Mouse (Mus musculus): Measurements from ENCODE around the gene Cenpb. TPM values are rescaled to one million over a fixed set of nuclear protein-coding genes. Genes with fewer than 3 reads are reported as not detected.
A peak's percentile ranks its signal among the peaks of the same experiment; 100 is the strongest.

The Cenpb gene
- polyA plus RNA-seq, 1 experiment, result 130 TPM

GRCm38 (mm10) chr2:131190344-131191004 lies 10.6 kb upstream of the Cenpb start:
- peak overlapping the region; percentile 98 for H3K4me2 ChIP-seq (ENCODE audit: low read depth)
- H3K27me3 ChIP-seq (ENCODE audit: control insufficient read depth, insufficient read depth, insufficient read length), result no peaks in the 10 kb centered on the region
- no peak overlapping the region for H3K4me3 ChIP-seq
- H3K36me3 ChIP-seq (ENCODE audit: control insufficient read depth, insufficient read depth), result peaks cover 32% of the 10 kb centered on the region
- peaks cover 21% of the 10 kb centered on the region for H3K79me2 ChIP-seq (ENCODE audit: control insufficient read depth, insufficient read depth)
- TF ChIP-seq POLR2AphosphoS2 (IDR thresholded peaks at IDR 0.05; ENCODE audit: insufficient read length, low read depth) (no peak), SRF (IDR thresholded peaks at IDR 0.05; ENCODE audit: control insufficient read depth, insufficient read length, low read depth) (no peak), CEBPB (IDR thresholded peaks at IDR 0.05; ENCODE audit: insufficient read depth, poor library complexity, severe bottlenecking) (no peak), REST (IDR thresholded peaks at IDR 0.05; ENCODE audit: insufficient read depth, insufficient read length) (no peak), TCF12 (IDR thresholded peaks at IDR 0.05; ENCODE audit: insufficient read depth, poor library complexity, severe bottlenecking) (peak; percentile 16), USF1 (IDR thresholded peaks at IDR 0.05; ENCODE audit: low read depth) (no peak), E2F4 (IDR thresholded peaks at IDR 0.05; ENCODE audit: insufficient read depth) (no peak), TCF3 (IDR thresholded peaks at IDR 0.05; ENCODE audit: insufficient read length, low read depth) (no peak), MYOD1 (IDR thresholded peaks at IDR 0.05; ENCODE audit: control insufficient read depth in 1 of 3, insufficient read length in 2 of 3, low read depth in 2 of 3) (peak in 2 of 3 experiments; percentile 49 to 56), MAX (IDR thresholded peaks at IDR 0.05; ENCODE audit: low read depth) (no peak), POLR2A (IDR thresholded peaks at IDR 0.05; ENCODE audit: insufficient read length, low read depth) (no peak), MYOG (IDR thresholded peaks at IDR 0.05; ENCODE audit: control insufficient read depth in 1 of 3, insufficient read depth in 1 of 3, insufficient read length in 2 of 3, low read depth in 2 of 3) (no peak)
- no peak overlapping the region for H3ac ChIP-seq (ENCODE audit: control insufficient read depth, insufficient read length)

- peaks cover 30% of the 10 kb centered on the region for H3K36me3 ChIP-seq (ENCODE audit: control insufficient read depth, insufficient read depth)
Observed at GRCm38 (mm10) chr2:131189521-131190309, 9.8 kb upstream of the Cenpb start.

GRCm38 (mm10) chr2:131188311-131188710 lies 8.4 kb upstream of the Cenpb start:
- H3K4me3 ChIP-seq, result peak overlapping the region; percentile 54
- H3K4me2 ChIP-seq (ENCODE audit: low read depth), result peak overlapping the region; percentile 98
- TF ChIP-seq POLR2AphosphoS2 (IDR thresholded peaks at IDR 0.05; ENCODE audit: insufficient read length, low read depth), result no peak
- TF ChIP-seq CEBPB (IDR thresholded peaks at IDR 0.05; ENCODE audit: insufficient read depth, poor library complexity, severe bottlenecking), result no peak
- TF ChIP-seq USF1 (IDR thresholded peaks at IDR 0.05; ENCODE audit: low read depth), result no peak
- TF ChIP-seq REST (IDR thresholded peaks at IDR 0.05; ENCODE audit: insufficient read depth, insufficient read length), result no peak
- no peak for TF ChIP-seq MAX (IDR thresholded peaks at IDR 0.05; ENCODE audit: low read depth)
- no peak for TF ChIP-seq TCF3 (IDR thresholded peaks at IDR 0.05; ENCODE audit: insufficient read length, low read depth)
- no peak for TF ChIP-seq MYOG (IDR thresholded peaks at IDR 0.05; ENCODE audit: control insufficient read depth in 1 of 3, insufficient read depth in 1 of 3, insufficient read length in 2 of 3, low read depth in 2 of 3)
- no peaks in the 10 kb centered on the region for H3K27me3 ChIP-seq (ENCODE audit: control insufficient read depth, insufficient read depth, insufficient read length)
- peaks cover 18% of the 10 kb centered on the region for H3K36me3 ChIP-seq (ENCODE audit: control insufficient read depth, insufficient read depth)
- peaks cover 21% of the 10 kb centered on the region for H3K79me2 ChIP-seq (ENCODE audit: control insufficient read depth, insufficient read depth)
- H3ac ChIP-seq (ENCODE audit: control insufficient read depth, insufficient read length), result no peak overlapping the region

More at GRCm38 (mm10) chr2:131189521-131190309, 9.8 kb upstream of the Cenpb start:
- Histone ChIP-seq H3ac (ENCODE audit: control insufficient read depth, insufficient read length) (no peak overlapping the region), H3K79me2 (ENCODE audit: control insufficient read depth, insufficient read depth) (peaks cover 21% of the 10 kb centered on the region), H3K27me3 (ENCODE audit: control insufficient read depth, insufficient read depth, insufficient read length) (no peaks in the 10 kb centered on the region), H3K4me3 (no peak overlapping the region), H3K4me2 (ENCODE audit: low read depth) (peak overlapping the region; percentile 98)
- TF ChIP-seq MYOG (IDR thresholded peaks at IDR 0.05; ENCODE audit: control insufficient read depth in 1 of 3, insufficient read depth in 1 of 3, insufficient read length in 2 of 3, low read depth in 2 of 3), result peak; percentile 77 to 96 (median 94)
- peak; percentile 46 for TF ChIP-seq POLR2AphosphoS2 (IDR thresholded peaks at IDR 0.05; ENCODE audit: insufficient read length, low read depth)
- no peak for TF ChIP-seq MAX (IDR thresholded peaks at IDR 0.05; ENCODE audit: low read depth)
- TF ChIP-seq TCF12 (IDR thresholded peaks at IDR 0.05; ENCODE audit: insufficient read depth, poor library complexity, severe bottlenecking), result peak; percentile 85
- TF ChIP-seq USF1 (IDR thresholded peaks at IDR 0.05; ENCODE audit: low read depth), result no peak
- no peak for TF ChIP-seq CEBPB (IDR thresholded peaks at IDR 0.05; ENCODE audit: insufficient read depth, poor library complexity, severe bottlenecking)
- no peak for TF ChIP-seq E2F4 (IDR thresholded peaks at IDR 0.05; ENCODE audit: insufficient read depth)
- TF ChIP-seq SRF (IDR thresholded peaks at IDR 0.05; ENCODE audit: control insufficient read depth, insufficient read length, low read depth), result no peak
- peak; percentile 87 for TF ChIP-seq TCF3 (IDR thresholded peaks at IDR 0.05; ENCODE audit: insufficient read length, low read depth)
- no peak for TF ChIP-seq REST (IDR thresholded peaks at IDR 0.05; ENCODE audit: insufficient read depth, insufficient read length)
- TF ChIP-seq POLR2A (IDR thresholded peaks at IDR 0.05; ENCODE audit: insufficient read length, low read depth), result no peak
- TF ChIP-seq MYOD1 (IDR thresholded peaks at IDR 0.05; ENCODE audit: control insufficient read depth in 1 of 3, insufficient read length in 2 of 3, low read depth in 2 of 3), result peak; percentile 94 to 100 (median 98)

GRCm38 (mm10) chr2:131187602-131187922 lies 7.7 kb upstream of the Cenpb start:
- TF ChIP-seq POLR2A (IDR thresholded peaks at IDR 0.05; ENCODE audit: insufficient read length, low read depth), result peak; percentile 8
- TF ChIP-seq E2F4 (IDR thresholded peaks at IDR 0.05; ENCODE audit: insufficient read depth), result no peak
- H3ac ChIP-seq (ENCODE audit: control insufficient read depth, insufficient read length), result peak overlapping the region; percentile 14
- H3K79me2 ChIP-seq (ENCODE audit: control insufficient read depth, insufficient read depth), result peaks cover 21% of the 10 kb centered on the region
- H3K27me3 ChIP-seq (ENCODE audit: control insufficient read depth, insufficient read depth, insufficient read length), result no peaks in the 10 kb centered on the region
- peak overlapping the region; percentile 54 for H3K4me3 ChIP-seq
- peak overlapping the region; percentile 98 for H3K4me2 ChIP-seq (ENCODE audit: low read depth)
- peaks cover 10% of the 10 kb centered on the region for H3K36me3 ChIP-seq (ENCODE audit: control insufficient read depth, insufficient read depth)

All from myocyte (in vitro differentiated cells).